Mouse (Mus musculus): ENCODE results near the gene Nyap2. TPM values are rescaled to one million over a fixed set of nuclear protein-coding genes. Genes with fewer than 3 reads are reported as not detected.

Gene Nyap2
- total and polyA plus RNA-seq, 2 experiments from 2014 or later = 10.5 to 40.2 TPM

DNA sequence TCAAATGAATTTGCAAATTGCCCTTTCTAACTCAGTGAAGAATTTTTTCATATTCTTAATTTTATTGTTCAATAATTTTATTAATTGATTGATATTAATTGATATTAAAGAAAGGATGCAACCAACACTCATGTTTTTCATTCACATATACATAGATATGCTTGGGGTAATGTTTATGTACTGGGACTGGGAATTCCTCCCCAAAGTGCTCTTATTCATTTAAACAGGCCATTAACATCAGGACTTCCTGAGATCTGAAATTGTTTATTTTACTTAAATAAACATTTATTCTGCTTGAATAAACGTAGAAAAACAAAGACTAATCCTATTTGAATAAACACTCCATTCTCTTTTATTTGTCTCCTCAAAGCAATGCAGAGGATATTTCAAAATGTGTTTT lies 311.0 kb downstream of the Nyap2 start:
- H3K4me3 ChIP-seq (ENCODE audit: low read depth, low read length) = no peak overlapping the region
- no peak for ATAC-seq (ENCODE audit: low FRiP score)
- TF ChIP-seq CTCF (IDR thresholded peaks at IDR 0.05) = no peak
- no peaks in the 10 kb centered on the region for H3K4me1 ChIP-seq (ENCODE audit: insufficient read depth, low read length)
- H3K9me3 ChIP-seq (ENCODE audit: low read length) = no peaks in the 10 kb centered on the region
- H3K27ac ChIP-seq (ENCODE audit: low read depth, low read length) = no peak overlapping the region
- no peak overlapping the region for H3K9ac ChIP-seq (replicated peaks; ENCODE audit: low read length, poor library complexity, severe bottlenecking)
- DNase-seq (ENCODE audit: low spot score) = no peak
- 40% methylated on average over 1 of the region's 1 CpGs for whole genome bisulfite sequencing
- H3K27me3 ChIP-seq (ENCODE audit: insufficient read depth, low read length) = no peaks in the 10 kb centered on the region
- no peak overlapping the region for H3K4me2 ChIP-seq (ENCODE audit: low read depth, low read length, poor library complexity, severe bottlenecking)
- no peaks in the 10 kb centered on the region for H3K36me3 ChIP-seq (ENCODE audit: insufficient read depth, low read length)

Measured in midbrain, postnatal 0 days (tissue).